Mouse (Mus musculus) liver, adult 2 months (tissue): ENCODE measurements around the gene Bbx. TPM values are rescaled to one million over a fixed set of nuclear protein-coding genes. Genes with fewer than 3 reads are reported as not detected.

ENCODE experiments used
- DNase-seq: peaks from one replicate; pipeline ENCODE4 v3.0.0-alpha.2; 2011; ENCODE audit warnings: low read depth, low spot score; ENCODE audit errors: extremely low read depth
- H3K27ac ChIP-seq: fragments of 200-500 bp; replicated peaks from 2 replicates; pipeline ENCODE4 v1.5.1; 2012; ENCODE audit warnings: low read depth, mild to moderate bottlenecking, control low read depth, inconsistent platforms, low read length; ENCODE audit not compliant: insufficient read depth
- H3K27me3 ChIP-seq: fragments of 200-500 bp; 2 replicates; pipeline ENCODE4 v1.6.1; 2012; ENCODE audit warnings: mild to moderate bottlenecking, moderate library complexity, low read length, inconsistent platforms; ENCODE audit not compliant: control insufficient read depth, insufficient read depth
- H3K36me3 ChIP-seq: fragments of 200-500 bp; 2 replicates; pipeline ENCODE4 v1.6.1; 2012; ENCODE audit warnings: low read length, inconsistent platforms; ENCODE audit not compliant: control insufficient read depth, insufficient read depth
- H3K4me1 ChIP-seq: fragments of 200-500 bp; 2 replicates; pipeline ENCODE4 v1.6.1; 2011; ENCODE audit warnings: low read length; ENCODE audit not compliant: control insufficient read depth, insufficient read depth
- H3K4me3 ChIP-seq: fragments of 200-500 bp; 2 replicates; pipeline ENCODE4 v1.5.1; 2011; ENCODE audit warnings: low read depth, mild to moderate bottlenecking, control low read depth, low read length, moderate library complexity; ENCODE audit not compliant: insufficient read depth
- H3K79me2 ChIP-seq: fragments of 200-500 bp; 2 replicates; pipeline ENCODE4 v1.6.1; 2012; ENCODE audit warnings: inconsistent platforms, mild to moderate bottlenecking, low read length, moderate library complexity; ENCODE audit not compliant: control insufficient read depth, insufficient read depth
- H3K9ac ChIP-seq: fragments of 200-500 bp; 2 replicates; pipeline ENCODE4 v1.6.1; 2012; ENCODE audit warnings: low read depth, mild to moderate bottlenecking, control low read depth, inconsistent platforms, low read length
- CTCF ChIP-seq: fragments of 200-500 bp; IDR thresholded peaks from 2 replicates; pipeline ENCODE4 v1.5.1; 2011; ENCODE audit warnings: low read depth, low read length, control low read depth
- POLR2A ChIP-seq: fragments of 200-500 bp; IDR thresholded peaks from 2 replicates; pipeline ENCODE4 v1.6.1; 2011; ENCODE audit warnings: low read length, control low read depth; ENCODE audit not compliant: insufficient read depth; ENCODE audit errors: extremely low read depth
- WGBS: fragments of 180-500 bp; shearing (Covaris S2); methylation state at CpG from one replicate; pipeline ENCODE4 v1.1.7; 2018; 5-methylcytosine and 5-hydroxymethylcytosine counted together
- polyA plus RNA-seq: library from polyadenylated mRNA; depleted of rRNA; stranded (reverse); fragments of >200 nt; gene quantifications from 2 replicates; pipeline ENCODE4 v1.2.3, GENCODE M21; 2012
- total RNA-seq: library from RNA; depleted of rRNA; stranded (reverse); fragments of >200 nt; gene quantifications from 2 replicates; pipeline ENCODE4 v1.2.3, GENCODE M21; 2014

Bbx gene
- total and polyA plus RNA-seq, 2 experiments: 2.0 to 9.7 TPM

DNA sequence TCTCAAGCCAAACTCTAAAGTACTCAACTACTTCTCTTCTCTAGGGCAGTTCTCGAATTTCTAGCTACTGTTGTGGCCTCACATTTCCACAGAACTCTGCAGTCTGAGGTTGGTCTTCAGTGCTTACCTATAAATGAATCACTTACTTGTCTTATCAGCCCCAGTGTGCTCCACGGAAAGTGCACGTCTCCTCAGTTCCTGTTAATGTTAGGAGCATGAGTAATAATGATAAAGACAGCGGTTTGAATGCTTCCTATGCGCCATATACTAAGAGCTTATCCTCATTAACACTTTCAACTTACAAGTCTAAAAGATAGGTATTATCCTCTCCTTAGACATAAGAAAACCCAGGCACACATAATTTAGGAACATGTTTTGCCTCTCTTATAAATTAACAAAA, 142.4 kb downstream of the Bbx start:
- WGBS: 82% methylated on average over 5 of the region's 5 CpGs
- Histone ChIP-seq H3K27ac (no peak overlapping the region), H3K9ac (no peak overlapping the region), H3K79me2 (no peaks in the 10 kb centered on the region), H3K36me3 (no peaks in the 10 kb centered on the region), H3K4me1 (no peaks in the 10 kb centered on the region), H3K27me3 (no peaks in the 10 kb centered on the region), H3K4me3 (no peak overlapping the region)
- no peak for TF ChIP-seq CTCF
- no peak for TF ChIP-seq POLR2A
- no peak for DNase-seq

DNA sequence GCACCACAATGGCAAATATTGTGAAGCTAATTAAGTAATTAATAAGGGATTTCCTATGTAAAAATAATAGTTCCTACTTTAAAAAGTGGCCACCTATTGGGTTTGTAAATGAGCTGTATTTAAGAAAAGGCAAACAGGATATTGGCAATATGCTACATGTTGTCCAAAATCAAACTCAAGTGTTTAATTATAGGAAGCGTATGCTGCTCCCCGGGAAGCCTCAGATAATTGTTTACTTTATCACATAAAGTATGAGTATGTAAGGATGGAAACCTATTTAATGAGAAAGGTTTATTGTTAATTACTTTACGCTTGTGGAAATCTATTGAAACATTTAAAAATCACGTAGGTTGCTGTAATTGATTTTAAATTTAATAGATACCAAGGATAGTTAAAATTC, 159.4 kb downstream of the Bbx start:
- Histone ChIP-seq H3K9ac (no peak overlapping the region), H3K4me1 (no peaks in the 10 kb centered on the region), H3K4me3 (no peak overlapping the region), H3K36me3 (peaks cover 2% of the 10 kb centered on the region; the same call in 1 of the 2 replicates), H3K27me3 (no peaks in the 10 kb centered on the region), H3K79me2 (no peaks in the 10 kb centered on the region), H3K27ac (no peak overlapping the region)
- 93% methylated on average over 4 of the region's 4 CpGs for WGBS
- TF ChIP-seq POLR2A (no peak), CTCF (no peak)
- no peak for DNase-seq

DNA sequence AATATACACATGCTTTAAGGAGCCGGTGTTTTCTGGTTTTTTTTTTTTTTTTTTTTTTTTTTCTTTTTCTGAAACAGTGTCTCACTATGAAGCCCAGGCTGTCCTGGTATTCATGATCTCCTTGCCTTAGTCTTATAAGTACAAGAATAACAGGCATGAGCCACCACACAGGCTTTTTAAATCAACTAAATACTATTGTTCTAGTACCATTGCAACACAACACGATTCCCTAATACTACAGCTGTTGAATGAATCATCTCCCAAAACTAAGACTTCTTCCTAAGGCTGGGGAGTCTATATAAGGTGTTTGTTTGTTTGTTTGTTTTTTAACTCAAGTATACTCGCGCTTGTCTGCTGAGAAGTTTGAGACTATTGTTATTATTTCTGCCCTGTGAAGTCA, 169.5 kb downstream of the Bbx start:
- DNase-seq: no peak
- peaks cover 18% of the 10 kb centered on the region for H3K36me3 ChIP-seq
- H3K27me3 ChIP-seq: no peaks in the 10 kb centered on the region
- no peak overlapping the region for H3K27ac ChIP-seq
- H3K9ac ChIP-seq: no peak overlapping the region
- no peaks in the 10 kb centered on the region for H3K79me2 ChIP-seq
- 95% methylated on average over 4 of the region's 4 CpGs for WGBS
- no peak overlapping the region for H3K4me3 ChIP-seq
- TF ChIP-seq CTCF (no peak), POLR2A (no peak)
- H3K4me1 ChIP-seq: no peaks in the 10 kb centered on the region

DNA sequence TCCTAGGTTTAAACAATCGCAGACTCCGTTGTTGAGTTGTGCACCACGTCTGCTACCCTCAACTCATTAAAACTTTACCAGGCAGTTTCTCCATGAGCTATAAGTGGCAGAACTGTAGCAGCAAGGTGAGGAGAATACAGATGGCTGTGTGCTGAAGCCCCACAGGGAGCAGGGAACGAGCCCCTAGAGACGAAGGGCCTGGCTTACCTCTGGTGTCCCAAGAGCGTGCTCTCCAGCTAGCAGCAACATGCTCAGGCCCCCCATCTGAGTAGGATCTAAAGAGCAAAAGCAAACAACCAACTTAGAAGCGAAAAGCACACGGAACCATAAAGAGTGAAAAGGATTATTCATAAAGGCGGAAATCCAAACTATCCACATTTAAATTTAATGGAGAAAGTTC, 170.0 kb downstream of the Bbx start:
- Histone ChIP-seq H3K27ac (no peak overlapping the region), H3K27me3 (no peaks in the 10 kb centered on the region), H3K4me1 (no peaks in the 10 kb centered on the region), H3K36me3 (peaks cover 18% of the 10 kb centered on the region), H3K9ac (no peak overlapping the region), H3K4me3 (no peak overlapping the region), H3K79me2 (no peaks in the 10 kb centered on the region)
- WGBS: 94% methylated on average over 9 of the region's 9 CpGs
- no peak for TF ChIP-seq POLR2A
- TF ChIP-seq CTCF: no peak
- no peak for DNase-seq

DNA sequence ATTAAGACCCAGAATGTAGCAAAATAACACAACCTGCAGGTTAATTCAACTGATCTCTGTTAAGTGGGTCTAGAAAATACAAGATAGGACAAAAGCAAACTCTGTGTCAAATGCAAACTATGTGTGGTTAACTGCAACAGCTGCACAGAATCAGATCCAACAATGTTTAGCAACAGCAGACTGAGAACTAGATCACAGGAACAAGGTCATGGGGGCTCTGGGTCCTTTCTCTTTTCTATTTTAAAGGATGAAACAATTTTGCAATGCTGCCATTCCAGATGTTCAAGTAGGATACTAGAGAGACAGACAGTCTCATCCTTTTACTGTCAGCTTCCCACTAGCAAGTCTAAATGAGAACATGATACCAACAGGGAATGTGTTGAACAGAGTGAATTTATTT, 170.4 kb downstream of the Bbx start:
- TF ChIP-seq POLR2A: no peak
- TF ChIP-seq CTCF: no peak

DNA sequence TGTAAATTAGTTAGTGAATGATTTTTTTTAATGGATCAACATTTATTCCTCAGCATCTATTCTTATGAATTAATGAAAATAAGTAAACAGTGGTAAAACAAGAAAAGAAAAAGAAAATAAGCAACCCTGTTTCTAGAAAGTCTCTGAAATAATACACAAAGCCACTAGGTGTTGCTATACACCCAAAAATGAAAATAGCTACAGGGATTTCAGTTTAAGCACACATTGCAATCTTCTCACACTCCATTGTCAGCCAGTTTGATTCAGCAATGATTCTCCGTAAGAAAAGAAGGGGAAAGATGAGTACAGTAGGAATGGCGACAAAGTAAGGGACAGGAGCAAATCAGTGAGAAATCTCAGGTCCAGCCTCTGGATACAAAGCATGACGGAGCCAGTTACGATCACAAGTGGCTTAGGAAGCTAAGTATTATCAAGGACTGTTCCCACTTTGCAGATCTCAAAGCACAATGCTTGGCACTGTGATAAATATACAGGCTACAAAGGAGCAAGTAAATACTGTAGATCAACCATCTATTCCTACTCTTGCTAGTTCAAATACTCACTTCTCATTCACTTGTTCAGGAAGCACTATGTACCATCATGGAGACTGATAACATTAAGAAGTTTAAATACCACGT, 177.5 kb downstream of the Bbx start:
- H3K9ac ChIP-seq: no peak overlapping the region
- TF ChIP-seq POLR2A (no peak), CTCF (0 out of 2 replicates have a peak, but pooled peaks have one; percentile 32)
- H3K36me3 ChIP-seq: no peaks in the 10 kb centered on the region
- no peaks in the 10 kb centered on the region for H3K79me2 ChIP-seq
- no peak overlapping the region for H3K4me3 ChIP-seq
- H3K27me3 ChIP-seq: no peaks in the 10 kb centered on the region
- H3K27ac ChIP-seq: no peak overlapping the region
- peak; percentile 12 for DNase-seq
- no peaks in the 10 kb centered on the region for H3K4me1 ChIP-seq
- 80% methylated on average over 5 of the region's 5 CpGs for WGBS

More for the DNA sequence above, 170.4 kb downstream of the Bbx start:
- Histone ChIP-seq H3K4me1 (no peaks in the 10 kb centered on the region), H3K79me2 (no peaks in the 10 kb centered on the region), H3K27ac (no peak overlapping the region), H3K4me3 (no peak overlapping the region), H3K9ac (no peak overlapping the region), H3K27me3 (no peaks in the 10 kb centered on the region), H3K36me3 (peaks cover 18% of the 10 kb centered on the region)
- no peak for DNase-seq
